Mouse (Mus musculus): ENCODE results near the gene Pramef12.

DNA sequence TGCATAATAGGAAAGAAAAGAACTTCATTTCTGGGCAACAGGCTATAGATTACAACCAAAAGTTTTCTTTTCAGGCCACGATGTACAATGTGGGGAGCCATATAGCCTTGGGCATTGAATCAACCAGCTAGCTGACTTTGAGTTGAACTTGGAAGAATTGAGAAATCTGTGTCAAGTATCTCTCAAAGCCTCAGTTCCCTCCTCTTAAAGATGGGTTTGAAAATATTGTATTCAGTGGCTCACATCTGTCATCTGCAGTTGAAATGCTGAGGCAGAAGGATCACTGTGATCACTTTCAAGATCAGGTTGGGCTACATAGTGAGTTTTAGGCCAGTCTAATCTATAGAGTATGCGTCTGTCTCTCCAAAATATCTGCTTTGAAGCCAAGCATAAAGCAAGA, 45.0 kb upstream of the Pramef12 start, which contains the start of gene Gm9944:
- TF ChIP-seq CTCF (IDR thresholded peaks at IDR 0.05; ENCODE audit: borderline replicate concordance, extremely low read depth, insufficient read depth, insufficient read length) (no peak), POLR2A (IDR thresholded peaks at IDR 0.05; ENCODE audit: borderline replicate concordance, extremely low read depth, insufficient read depth, insufficient read length, poor library complexity, severe bottlenecking) (no peak)

Measured in brain, embryonic 14.5 days (tissue).